Mouse (Mus musculus) forebrain, embryonic 10.5 days (tissue): ENCODE results near the gene Cd300ld3. TPM values are rescaled to one million over a fixed set of nuclear protein-coding genes. Genes with fewer than 3 reads are reported as not detected.
"Not testable (repeated sequence)": the region's sequence is repeated elsewhere in the genome, so short reads cannot be mapped to it uniquely, and the experiment has no call there.

Experiments
- DNase-seq: peaks from one replicate; pipeline ENCODE4 v3.0.0-alpha.2; 2017; ENCODE audit warnings: low spot score; ENCODE audit errors: extremely low spot score
- H3K27ac ChIP-seq: fragments of 300-500 bp; sonication (generic); 2 replicates; pipeline ENCODE4 v1.5.1; 2016; ENCODE audit warnings: mild to moderate bottlenecking
- H3K27me3 ChIP-seq: fragments of 300-500 bp; sonication (generic); 2 replicates; pipeline ENCODE4 v1.6.1; 2016; ENCODE audit warnings: mild to moderate bottlenecking; ENCODE audit not compliant: poor library complexity, severe bottlenecking
- H3K36me3 ChIP-seq: fragments of 300-500 bp; sonication (generic); replicated peaks from 2 replicates; pipeline ENCODE4 v1.6.1; 2016; ENCODE audit warnings: mild to moderate bottlenecking, moderate library complexity
- H3K4me1 ChIP-seq: fragments of 300-500 bp; sonication (generic); 2 replicates; pipeline ENCODE4 v1.6.1; 2016
- H3K4me3 ChIP-seq: fragments of 300-500 bp; sonication (generic); 2 replicates; pipeline ENCODE4 v1.5.1; 2016; ENCODE audit warnings: mild to moderate bottlenecking, moderate library complexity
- H3K9me3 ChIP-seq: fragments of 300-500 bp; sonication (generic); 2 replicates; pipeline ENCODE4 v1.6.1; 2016; ENCODE audit warnings: mild to moderate bottlenecking, moderate library complexity
- WGBS: fragments of 180-500 bp; shearing (Covaris S2); methylation state at CpG from one replicate; pipeline ENCODE4 v1.1.7; 2016; 5-methylcytosine and 5-hydroxymethylcytosine counted together
- polyA plus RNA-seq: library from polyadenylated mRNA; unstranded; fragments of >200 nt; fragmentation: Nextera tagmentation; extraction: Ambion mirVana; gene quantifications from 2 replicates; pipeline ENCODE4 v1.2.1, GENCODE M21; 2016

Cd300ld3 gene
- polyA plus RNA-seq, 1 experiment from 2014 or later, result not detected

GRCm38 (mm10) chr11:115037669-115038068, 10.5 kb downstream of the Cd300ld3 start, which contains the start of gene Cd300ld5:
Cd300ld5 (minus strand) TSS chr11:115037769.
- not testable (repeated sequence) for H3K27me3 ChIP-seq, DNase-seq, H3K4me1 ChIP-seq, H3K4me3 ChIP-seq, H3K27ac ChIP-seq, H3K36me3 ChIP-seq, H3K9me3 ChIP-seq
- no CpG with 5 or more reads among the region's 6 CpGs for WGBS

GRCm38 (mm10) chr11:115026912-115027311, 21.3 kb downstream of the Cd300ld3 start, which contains the start of gene Cd300ld4:
Cd300ld4 (minus strand) TSS chr11:115027012.
- no CpG with 5 or more reads among the region's 6 CpGs for WGBS
- DNase-seq, H3K36me3 ChIP-seq, H3K4me1 ChIP-seq, H3K27me3 ChIP-seq, H3K4me3 ChIP-seq, H3K9me3 ChIP-seq, H3K27ac ChIP-seq: not testable (repeated sequence)

GRCm38 (mm10) chr11:115016093-115016492, 32.1 kb downstream of the Cd300ld3 start, which contains the start of gene Cd300ld2:
Cd300ld2 (minus strand) TSS chr11:115016193.
- H3K27ac ChIP-seq, H3K36me3 ChIP-seq, H3K4me1 ChIP-seq, H3K4me3 ChIP-seq, DNase-seq, H3K27me3 ChIP-seq, H3K9me3 ChIP-seq: not testable (repeated sequence)
- WGBS, result no CpG with 5 or more reads among the region's 7 CpGs

DNA sequence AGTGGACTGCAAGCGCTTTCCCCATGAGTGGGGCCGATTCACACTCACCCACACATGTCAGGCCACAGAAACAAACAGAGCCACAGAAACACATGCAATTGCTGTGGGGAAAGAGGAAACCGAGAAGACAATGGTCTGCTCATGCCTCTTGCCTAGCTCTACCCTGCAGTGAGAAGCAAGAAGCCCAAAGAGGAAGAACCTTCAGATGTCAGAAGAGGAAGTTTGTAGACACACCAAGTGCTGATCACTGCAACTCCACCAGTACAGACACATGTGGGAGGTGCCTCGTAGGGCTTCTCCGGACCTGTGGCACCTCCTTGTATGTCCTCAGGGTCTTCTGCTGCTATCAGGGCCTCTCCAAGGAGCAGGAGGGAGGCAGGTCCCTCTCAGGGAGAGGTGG, 44.1 kb downstream of the Cd300ld3 start:
- Histone ChIP-seq H3K9me3 (no peaks in the 10 kb centered on the region), H3K4me1 (no peaks in the 10 kb centered on the region), H3K27ac (no peak overlapping the region), H3K4me3 (no peak overlapping the region), H3K27me3 (no peaks in the 10 kb centered on the region), H3K36me3 (no peaks in the 10 kb centered on the region)
- DNase-seq, result no peak
- 91% methylated on average over 5 of the region's 5 CpGs for WGBS

- Histone ChIP-seq H3K36me3 (no peaks in the 10 kb centered on the region), H3K4me1 (no peaks in the 10 kb centered on the region), H3K9me3 (no peaks in the 10 kb centered on the region), H3K27me3 (no peaks in the 10 kb centered on the region), H3K4me3 (no peak within 1 kb of the TSS), H3K27ac (no peak within 1 kb of the TSS)
- no peak for DNase-seq
- WGBS, result 90% methylated on average over 7 of the region's 7 CpGs
Observed at GRCm38 (mm10) chr11:115001474-115002040, 46.7 kb downstream of the Cd300ld3 start, which contains the start of gene Cd300c2. Cd300c2 (minus strand) TSS chr11:115001880.

Other genes starting within 250 kb of the Cd300ld3 start
- gene Gpr142, start 249.5 kb downstream of the Cd300ld3 start, polyA plus RNA-seq, result 0.21 TPM in 1 of 2 replicates, not detected in the other
- gene Gprc5c, start 197.3 kb downstream of the Cd300ld3 start, polyA plus RNA-seq, result 31.7 and 32.3 TPM in 2 replicates
- 0.42 and 1.3 TPM in 2 replicates for gene Cd300a, start 158.4 kb downstream of the Cd300ld3 start, polyA plus RNA-seq
- not detected in 2 replicates for gene Cd300lb, start 114.0 kb downstream of the Cd300ld3 start, polyA plus RNA-seq
- gene Cd300c, start 79.3 kb downstream of the Cd300ld3 start, polyA plus RNA-seq, result not detected in 2 replicates
- 0.17 TPM in 1 of 2 replicates, not detected in the other for gene Cd300ld, start 58.5 kb downstream of the Cd300ld3 start, polyA plus RNA-seq
- gene Cd300c2, start 46.5 kb downstream of the Cd300ld3 start, polyA plus RNA-seq, result 0.20 and 0.41 TPM in 2 replicates
- not detected in 2 replicates for gene Cd300ld2, start 32.2 kb downstream of the Cd300ld3 start, polyA plus RNA-seq
- not detected in 2 replicates for gene Cd300ld4, start 21.4 kb downstream of the Cd300ld3 start, polyA plus RNA-seq
- not detected in 2 replicates for gene Cd300ld5, start 10.6 kb downstream of the Cd300ld3 start, polyA plus RNA-seq
- gene Cd300e, start 13.8 kb upstream of the Cd300ld3 start, polyA plus RNA-seq, result not detected in 2 replicates
- gene Rab37, start 43.0 kb upstream of the Cd300ld3 start, polyA plus RNA-seq, result 0.76 and 0.90 TPM in 2 replicates
- 0.09 and 0.10 TPM in 2 replicates for gene Cd300lf, start 85.6 kb upstream of the Cd300ld3 start, polyA plus RNA-seq
- 36.6 and 38.1 TPM in 2 replicates for gene Slc9a3r1, start 114.9 kb upstream of the Cd300ld3 start, polyA plus RNA-seq
- 8.7 and 8.8 TPM in 2 replicates for gene Tmem104, start 139.1 kb upstream of the Cd300ld3 start, polyA plus RNA-seq
- 16.9 and 20.6 TPM in 2 replicates for gene Nat9, start 139.4 kb upstream of the Cd300ld3 start, polyA plus RNA-seq
- gene Grin2c, start 218.8 kb upstream of the Cd300ld3 start, polyA plus RNA-seq, result not detected in 2 replicates
- gene Fdxr, start 228.6 kb upstream of the Cd300ld3 start, polyA plus RNA-seq, result 16.3 and 17.5 TPM in 2 replicates
- gene Fads6, start 249.3 kb upstream of the Cd300ld3 start, polyA plus RNA-seq, result 0.45 and 0.49 TPM in 2 replicates